Mouse (Mus musculus) liver, adult 2 months (tissue): ENCODE results near the gene Flna. TPM values are rescaled to one million over a fixed set of nuclear protein-coding genes. Genes with fewer than 3 reads are reported as not detected.
"Not testable (repeated sequence)": the region's sequence is repeated elsewhere in the genome, so short reads cannot be mapped to it uniquely, and the experiment has no call there.

Source experiments
- DNase-seq: peaks from one replicate; pipeline ENCODE4 v3.0.0-alpha.2; 2011; ENCODE audit warnings: low read depth, low spot score; ENCODE audit errors: extremely low read depth
- H3K27ac ChIP-seq: fragments of 200-500 bp; replicated peaks from 2 replicates; pipeline ENCODE4 v1.5.1; 2012; ENCODE audit warnings: low read depth, mild to moderate bottlenecking, control low read depth, inconsistent platforms, low read length; ENCODE audit not compliant: insufficient read depth
- H3K27me3 ChIP-seq: fragments of 200-500 bp; 2 replicates; pipeline ENCODE4 v1.6.1; 2012; ENCODE audit warnings: mild to moderate bottlenecking, moderate library complexity, low read length, inconsistent platforms; ENCODE audit not compliant: control insufficient read depth, insufficient read depth
- H3K36me3 ChIP-seq: fragments of 200-500 bp; 2 replicates; pipeline ENCODE4 v1.6.1; 2012; ENCODE audit warnings: low read length, inconsistent platforms; ENCODE audit not compliant: control insufficient read depth, insufficient read depth
- H3K4me1 ChIP-seq: fragments of 200-500 bp; 2 replicates; pipeline ENCODE4 v1.6.1; 2011; ENCODE audit warnings: low read length; ENCODE audit not compliant: control insufficient read depth, insufficient read depth
- H3K4me3 ChIP-seq: fragments of 200-500 bp; 2 replicates; pipeline ENCODE4 v1.5.1; 2011; ENCODE audit warnings: low read depth, mild to moderate bottlenecking, control low read depth, low read length, moderate library complexity; ENCODE audit not compliant: insufficient read depth
- H3K79me2 ChIP-seq: fragments of 200-500 bp; 2 replicates; pipeline ENCODE4 v1.6.1; 2012; ENCODE audit warnings: inconsistent platforms, mild to moderate bottlenecking, low read length, moderate library complexity; ENCODE audit not compliant: control insufficient read depth, insufficient read depth
- H3K9ac ChIP-seq: fragments of 200-500 bp; 2 replicates; pipeline ENCODE4 v1.6.1; 2012; ENCODE audit warnings: low read depth, mild to moderate bottlenecking, control low read depth, inconsistent platforms, low read length
- CTCF ChIP-seq: fragments of 200-500 bp; IDR thresholded peaks from 2 replicates; pipeline ENCODE4 v1.5.1; 2011; ENCODE audit warnings: low read depth, low read length, control low read depth
- POLR2A ChIP-seq: fragments of 200-500 bp; IDR thresholded peaks from 2 replicates; pipeline ENCODE4 v1.6.1; 2011; ENCODE audit warnings: low read length, control low read depth; ENCODE audit not compliant: insufficient read depth; ENCODE audit errors: extremely low read depth
- WGBS: fragments of 180-500 bp; shearing (Covaris S2); methylation state at CpG from one replicate; pipeline ENCODE4 v1.1.7; 2018; 5-methylcytosine and 5-hydroxymethylcytosine counted together
- polyA plus RNA-seq: library from polyadenylated mRNA; depleted of rRNA; stranded (reverse); fragments of >200 nt; gene quantifications from 2 replicates; pipeline ENCODE4 v1.2.3, GENCODE M21; 2012
- total RNA-seq: library from RNA; depleted of rRNA; stranded (reverse); fragments of >200 nt; gene quantifications from 2 replicates; pipeline ENCODE4 v1.2.3, GENCODE M21; 2014

Flna gene
- total and polyA plus RNA-seq, 2 experiments: 24.4 to 34.8 TPM

DNA sequence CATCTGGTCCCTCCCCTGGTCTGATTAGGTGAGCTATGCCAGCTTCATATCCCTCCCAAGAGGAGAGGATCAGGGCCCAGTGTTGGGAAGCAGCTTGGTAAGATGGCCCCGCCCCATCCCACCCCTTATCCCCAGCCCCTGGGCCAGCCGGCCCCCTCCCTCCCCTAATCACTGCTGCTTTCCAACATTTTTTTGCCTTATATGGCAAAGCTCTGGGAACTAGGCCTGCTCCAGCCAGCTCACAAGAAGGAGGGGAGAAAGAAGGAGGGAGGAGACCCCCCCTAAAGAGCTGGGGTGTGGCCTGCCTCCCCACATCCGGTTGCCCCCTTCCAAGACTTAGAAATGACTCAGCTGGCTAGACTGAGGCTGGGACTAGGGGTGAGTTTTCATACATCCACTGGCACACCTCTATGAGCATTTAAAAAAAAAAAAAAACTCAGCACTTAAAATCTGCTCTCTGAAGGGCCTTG, 5.0 kb downstream of the Flna start:
- 37% methylated on average over 2 of the region's 3 CpGs for WGBS
- TF ChIP-seq CTCF (no peak), POLR2A (no peak)
- Histone ChIP-seq H3K79me2 (no peaks in the 10 kb centered on the region), H3K36me3 (no peaks in the 10 kb centered on the region), H3K27ac (peak overlapping the region; percentile 40; the same call in 1 of the 2 replicates), H3K4me3 (peak overlapping the region; percentile 37), H3K27me3 (no peaks in the 10 kb centered on the region), H3K9ac (no peak overlapping the region), H3K4me1 (no peaks in the 10 kb centered on the region)
- peak; percentile 21 for DNase-seq

DNA sequence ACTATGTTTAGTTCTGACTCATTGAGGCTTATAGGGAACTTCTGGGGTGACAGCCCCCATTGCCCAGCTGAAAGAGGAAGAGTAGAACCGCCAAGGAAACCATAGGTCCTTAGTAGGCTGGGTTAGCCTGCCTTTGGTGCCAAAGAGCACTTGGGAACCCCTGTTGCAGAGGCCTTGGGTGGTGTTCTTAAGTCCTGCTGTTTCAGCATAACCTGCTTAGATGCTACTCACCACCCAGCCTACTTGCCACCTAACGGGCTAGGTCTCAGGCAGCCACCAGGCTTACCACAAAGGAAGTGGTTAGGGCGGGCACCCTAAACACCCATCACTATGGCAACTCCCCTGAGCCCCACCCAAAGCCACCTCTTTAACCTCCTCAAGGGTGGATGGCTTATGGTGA, 5.8 kb downstream of the Flna start:
- H3K79me2 ChIP-seq: no peaks in the 10 kb centered on the region
- H3K27ac ChIP-seq: peak overlapping the region; percentile 40
- no peak overlapping the region for H3K4me3 ChIP-seq
- H3K4me1 ChIP-seq: no peaks in the 10 kb centered on the region
- no peaks in the 10 kb centered on the region for H3K36me3 ChIP-seq
- WGBS: 65% methylated on average over 3 of the region's 3 CpGs
- no peak overlapping the region for H3K9ac ChIP-seq
- TF ChIP-seq POLR2A (no peak), CTCF (no peak)
- DNase-seq: no peak
- no peaks in the 10 kb centered on the region for H3K27me3 ChIP-seq

DNA sequence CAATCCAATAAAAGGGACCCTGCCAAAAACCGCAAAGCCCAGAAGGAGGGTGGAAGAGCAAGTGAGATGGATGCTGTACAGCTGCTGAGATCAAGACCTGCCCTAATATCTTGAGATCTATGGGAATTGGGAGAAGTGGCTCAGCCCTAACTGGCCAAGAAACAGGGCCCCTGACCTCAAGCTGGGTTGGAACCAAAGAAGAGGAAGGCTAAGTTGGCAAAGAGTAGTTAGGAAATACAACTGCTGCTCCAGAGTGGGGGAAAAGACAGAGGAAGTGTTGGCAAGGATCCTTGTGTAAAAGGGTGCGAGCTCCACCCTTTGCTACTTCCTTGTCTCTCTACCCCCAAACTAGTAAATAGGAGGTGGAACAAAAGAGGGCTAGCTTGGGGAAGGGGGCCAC, 6.2 kb downstream of the Flna start:
- Histone ChIP-seq H3K4me3 (no peak overlapping the region), H3K27ac (no peak overlapping the region), H3K36me3 (no peaks in the 10 kb centered on the region), H3K27me3 (no peaks in the 10 kb centered on the region), H3K79me2 (no peaks in the 10 kb centered on the region), H3K4me1 (no peaks in the 10 kb centered on the region), H3K9ac (no peak overlapping the region)
- 68% methylated on average over 2 of the region's 2 CpGs for WGBS
- DNase-seq: peak; percentile 29
- TF ChIP-seq POLR2A (no peak), CTCF (no peak)

DNA sequence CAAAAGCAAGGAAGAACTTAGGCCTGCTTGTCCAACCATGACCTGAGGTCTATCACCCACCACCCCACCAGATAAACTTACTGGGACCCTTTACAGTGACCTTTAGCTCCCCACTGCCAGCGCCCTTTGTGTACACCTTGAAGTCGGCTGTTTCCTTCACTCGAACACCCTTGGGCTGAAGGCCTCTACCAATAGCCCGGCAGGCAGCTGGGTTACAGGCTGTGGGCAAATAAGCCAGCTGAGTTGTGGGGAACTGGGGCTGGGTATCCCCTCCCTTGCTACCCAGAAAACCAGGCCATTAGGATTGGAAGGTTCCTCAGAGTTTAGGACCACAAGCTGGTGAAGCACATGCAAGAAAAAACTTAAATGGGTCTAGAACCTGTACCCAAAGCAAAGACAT, 9.3 kb downstream of the Flna start:
- TF ChIP-seq CTCF: no peak
- TF ChIP-seq POLR2A: no peak
- Histone ChIP-seq H3K4me1 (no peaks in the 10 kb centered on the region), H3K27me3 (no peaks in the 10 kb centered on the region), H3K79me2 (no peaks in the 10 kb centered on the region), H3K36me3 (no peaks in the 10 kb centered on the region), H3K9ac (no peak overlapping the region), H3K27ac (no peak overlapping the region), H3K4me3 (no peak overlapping the region)
- no peak for DNase-seq
- WGBS: 95% methylated on average over 4 of the region's 4 CpGs

DNA sequence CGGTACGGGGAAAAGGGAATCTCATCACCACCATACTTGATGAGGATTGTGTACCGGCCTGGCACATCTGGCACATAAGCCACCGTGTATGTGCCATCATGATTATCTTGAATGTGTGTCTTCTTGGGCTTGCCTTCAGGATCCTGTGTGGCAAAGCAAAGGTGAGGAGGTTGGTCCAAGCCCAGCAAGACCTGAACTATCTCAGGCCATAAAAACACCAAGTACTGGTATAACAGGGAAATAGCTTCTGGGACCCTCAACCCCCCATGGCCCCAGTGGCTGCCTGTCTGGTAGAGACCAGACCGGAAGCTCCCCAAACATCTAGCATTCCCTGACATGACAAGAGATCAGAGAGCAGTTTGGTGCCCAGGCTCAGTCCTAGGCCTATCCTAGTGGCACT, 16.4 kb downstream of the Flna start:
- no peaks in the 10 kb centered on the region for H3K4me1 ChIP-seq
- 89% methylated on average over 5 of the region's 5 CpGs for WGBS
- no peaks in the 10 kb centered on the region; the same call in 1 of the 2 replicates for H3K36me3 ChIP-seq
- no peaks in the 10 kb centered on the region for H3K79me2 ChIP-seq
- no peaks in the 10 kb centered on the region for H3K27me3 ChIP-seq
- DNase-seq: no peak
- H3K27ac ChIP-seq: no peak overlapping the region
- no peak for TF ChIP-seq POLR2A
- no peak for TF ChIP-seq CTCF
- no peak overlapping the region for H3K9ac ChIP-seq
- no peak overlapping the region for H3K4me3 ChIP-seq

DNA sequence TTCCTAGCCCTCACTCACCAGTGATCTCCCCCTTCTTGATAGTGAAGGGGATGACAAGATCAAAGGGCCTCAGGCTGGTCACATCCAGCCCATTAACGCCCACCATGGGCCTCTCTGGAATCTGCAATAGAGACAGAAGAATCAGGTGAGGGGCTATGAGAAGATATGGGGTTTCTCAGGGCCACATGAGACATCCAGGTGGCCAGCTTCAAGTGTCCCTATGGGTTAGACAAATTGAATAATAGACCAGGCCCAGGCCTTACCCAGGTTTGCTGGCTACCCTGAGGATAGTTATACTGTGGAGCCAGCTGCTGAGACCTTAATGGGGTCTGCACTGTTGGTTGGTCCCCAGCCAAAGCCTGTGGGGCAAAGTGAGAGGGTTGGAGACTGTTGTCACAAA, 19.6 kb downstream of the Flna start:
- DNase-seq: no peak
- no peak overlapping the region for H3K27ac ChIP-seq
- no peaks in the 10 kb centered on the region; the same call in 1 of the 2 replicates for H3K36me3 ChIP-seq
- no peak overlapping the region for H3K4me3 ChIP-seq
- no peaks in the 10 kb centered on the region for H3K79me2 ChIP-seq
- H3K9ac ChIP-seq: no peak overlapping the region
- no peaks in the 10 kb centered on the region for H3K4me1 ChIP-seq
- TF ChIP-seq CTCF (no peak), POLR2A (no peak)
- 80% methylated on average over 1 of the region's 1 CpGs for WGBS
- no peaks in the 10 kb centered on the region for H3K27me3 ChIP-seq

DNA sequence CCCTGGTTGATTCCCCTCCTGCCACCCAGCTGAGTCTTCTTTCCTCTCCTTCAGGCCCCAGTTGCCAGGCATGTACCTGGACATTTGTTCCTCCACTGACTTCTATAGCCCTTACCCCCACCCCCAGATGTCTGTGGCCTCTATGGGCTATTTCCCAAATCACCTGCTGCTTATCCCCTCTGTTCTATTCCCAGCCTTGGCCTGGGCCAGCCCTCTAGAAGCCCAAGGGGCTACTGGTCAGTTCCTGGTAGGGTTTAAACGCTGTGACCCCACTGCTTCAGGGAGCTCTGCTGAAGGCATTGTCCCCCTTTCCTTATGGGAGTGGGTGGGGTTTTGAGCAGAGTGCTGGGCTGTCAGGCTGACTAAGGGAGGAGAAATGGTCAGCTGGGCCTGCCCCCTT, 29.5 kb downstream of the Flna start:
- H3K27ac ChIP-seq, H3K4me3 ChIP-seq, H3K9ac ChIP-seq, H3K79me2 ChIP-seq, H3K36me3 ChIP-seq, H3K27me3 ChIP-seq, H3K4me1 ChIP-seq, DNase-seq: not testable (repeated sequence)
- WGBS: 20% methylated on average over 1 of the region's 1 CpGs
